Mouse (Mus musculus) midbrain, embryonic 12.5 days (tissue): ENCODE data around the gene Celf1. TPM values are rescaled to one million over a fixed set of nuclear protein-coding genes. Genes with fewer than 3 reads are reported as not detected.

Experiments
- ATAC-seq: fragments of 200-750 bp; cut with Nextera tagmentation; 2 replicates; pipeline ENCODE4 v1.8.0; 2017; ENCODE audit warnings: low read depth, moderate TSS enrichment, moderate library complexity; ENCODE audit not compliant: low FRiP score
- H3K27ac ChIP-seq: fragments of 300-500 bp; sonication (generic); replicated peaks from 2 replicates; pipeline ENCODE4 v1.5.1; 2016; ENCODE audit warnings: mild to moderate bottlenecking
- H3K27me3 ChIP-seq: fragments of 300-500 bp; sonication (generic); 2 replicates; pipeline ENCODE4 v1.6.1; 2016; ENCODE audit warnings: mild to moderate bottlenecking
- H3K36me3 ChIP-seq: fragments of 300-500 bp; sonication (generic); 2 replicates; pipeline ENCODE4 v1.6.1; 2016
- H3K4me1 ChIP-seq: fragments of 300-500 bp; sonication (generic); 2 replicates; pipeline ENCODE4 v1.6.1; 2016
- H3K4me2 ChIP-seq: fragments of 300-500 bp; sonication (generic); replicated peaks from 2 replicates; pipeline ENCODE4 v1.6.1; 2016; ENCODE audit warnings: mild to moderate bottlenecking, moderate library complexity
- H3K4me3 ChIP-seq: fragments of 300-500 bp; sonication (generic); 2 replicates; pipeline ENCODE4 v1.5.1; 2016; ENCODE audit warnings: mild to moderate bottlenecking
- H3K9ac ChIP-seq: fragments of 300-500 bp; sonication (generic); replicated peaks from 2 replicates; pipeline ENCODE4 v1.6.1; 2016; ENCODE audit warnings: mild to moderate bottlenecking, moderate library complexity
- H3K9me3 ChIP-seq: fragments of 300-500 bp; sonication (generic); 2 replicates; pipeline ENCODE4 v1.6.1; 2016; ENCODE audit warnings: mild to moderate bottlenecking
- WGBS: fragments of 180-500 bp; shearing (Covaris S2); methylation state at CpG from one replicate; pipeline ENCODE4 v1.1.7; 2016; 5-methylcytosine and 5-hydroxymethylcytosine counted together
- polyA plus RNA-seq: library from polyadenylated mRNA; unstranded; fragments of >200 nt; fragmentation: Nextera tagmentation; extraction: Ambion mirVana; gene quantifications from 2 replicates; pipeline ENCODE4 v1.2.1, GENCODE M21; 2016

Gene Celf1
- polyA plus RNA-seq, 1 experiment from 2014 or later, result 167 TPM

- Histone ChIP-seq H3K9me3 (no peaks in the 10 kb centered on the region), H3K4me3 (peak within 1 kb of the TSS; percentile 85), H3K27ac (peak within 1 kb of the TSS; percentile 78), H3K27me3 (no peaks in the 10 kb centered on the region), H3K4me1 (peaks cover 16% of the 10 kb centered on the region), H3K9ac (peak within 1 kb of the TSS; percentile 82), H3K4me2 (peak within 1 kb of the TSS; percentile 97), H3K36me3 (peaks cover 41% of the 10 kb centered on the region)
- ATAC-seq, result peak; percentile 99
- under 1% methylated on average over 40 of the region's 40 CpGs for whole genome bisulfite sequencing
Observed at GRCm38 (mm10) chr2:91053934-91054382, 113.8 kb downstream of the Celf1 start, which contains the start of gene Psmc3. TSS of gene Psmc3 (plus strand) at chr2:91054009.

DNA sequence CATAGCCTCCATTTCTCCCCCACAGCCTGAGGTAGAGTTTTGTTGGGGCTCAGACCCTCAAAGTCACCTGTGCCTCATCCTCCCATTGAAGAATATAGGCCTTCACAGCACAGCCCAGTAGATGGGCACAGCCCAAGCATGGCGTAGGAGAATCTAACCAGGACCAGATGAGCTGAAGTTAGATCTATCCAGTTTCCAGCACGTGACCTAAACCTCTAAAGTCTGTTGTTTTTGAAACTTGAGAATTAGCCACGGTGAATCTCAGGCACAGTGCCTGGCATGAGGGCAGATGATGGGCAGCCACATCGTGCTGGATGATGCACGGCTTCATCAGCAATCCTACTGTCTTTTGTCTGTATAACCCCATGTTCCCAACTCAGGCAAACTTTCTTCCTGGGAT lies 118.3 kb downstream of the Celf1 start:
- no peak overlapping the region for H3K27ac ChIP-seq
- H3K9ac ChIP-seq, result no peak overlapping the region
- ATAC-seq, result no peak
- H3K4me2 ChIP-seq, result no peak overlapping the region
- 92% methylated on average over 5 of the region's 5 CpGs for WGBS
- peaks cover 10% of the 10 kb centered on the region for H3K4me1 ChIP-seq
- peaks cover 77% of the 10 kb centered on the region for H3K36me3 ChIP-seq
- no peaks in the 10 kb centered on the region for H3K27me3 ChIP-seq
- H3K4me3 ChIP-seq, result no peak overlapping the region
- H3K9me3 ChIP-seq, result no peaks in the 10 kb centered on the region

- no peak for ATAC-seq
- no peak overlapping the region for H3K4me3 ChIP-seq
- H3K36me3 ChIP-seq, result peaks cover 86% of the 10 kb centered on the region
- no peaks in the 10 kb centered on the region for H3K9me3 ChIP-seq
- peaks cover 10% of the 10 kb centered on the region for H3K4me1 ChIP-seq
- WGBS, result 98% methylated on average over 2 of the region's 2 CpGs
- no peak overlapping the region for H3K27ac ChIP-seq
- no peak overlapping the region for H3K4me2 ChIP-seq
- no peaks in the 10 kb centered on the region for H3K27me3 ChIP-seq
- H3K9ac ChIP-seq, result no peak overlapping the region
Observed at GRCm38 (mm10) chr2:91059376-91059775, 119.2 kb downstream of the Celf1 start.

GRCm38 (mm10) chr2:91060544-91061355 lies 120.6 kb downstream of the Celf1 start:
- 84% methylated on average over 10 of the region's 10 CpGs for WGBS
- Histone ChIP-seq H3K9me3 (no peaks in the 10 kb centered on the region), H3K27ac (no peak overlapping the region), H3K4me3 (no peak overlapping the region), H3K27me3 (no peaks in the 10 kb centered on the region), H3K4me2 (no peak overlapping the region), H3K4me1 (no peaks in the 10 kb centered on the region), H3K36me3 (peaks cover 86% of the 10 kb centered on the region), H3K9ac (no peak overlapping the region)
- peak; percentile 20; the same call in 1 of the 2 replicates for ATAC-seq

DNA sequence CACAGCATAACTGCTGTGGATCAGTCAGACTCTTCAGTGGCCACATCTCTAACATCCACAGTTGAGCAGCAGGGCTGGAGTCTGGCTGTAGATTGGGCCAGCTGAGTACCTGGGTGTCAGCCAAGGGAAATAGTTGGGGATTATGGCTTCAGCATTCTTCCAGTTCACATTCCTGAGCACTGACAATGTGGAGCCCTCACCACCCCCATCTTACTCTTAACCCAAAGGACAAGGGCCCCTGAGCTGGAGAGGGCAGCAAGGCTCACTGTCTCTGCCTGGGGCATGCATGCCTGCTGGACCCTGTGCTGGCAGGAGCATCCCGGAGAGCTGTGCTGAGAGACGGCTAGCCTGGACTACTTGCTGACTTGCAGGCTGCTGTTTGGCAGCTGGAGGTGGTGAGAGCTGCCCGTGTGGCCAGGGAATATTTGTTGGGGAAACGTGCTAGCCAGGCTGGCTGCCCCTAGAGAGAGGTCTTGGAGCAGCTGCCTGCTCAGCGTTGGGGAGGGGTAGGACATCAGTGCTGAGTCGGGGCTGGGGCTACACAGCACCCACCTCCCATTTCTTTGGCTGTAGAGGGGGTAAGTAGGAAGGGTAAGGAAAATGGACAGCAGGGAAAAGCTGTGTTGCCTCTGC lies 121.8 kb downstream of the Celf1 start:
- ATAC-seq, result no peak
- Histone ChIP-seq H3K9me3 (no peaks in the 10 kb centered on the region), H3K4me3 (no peak overlapping the region), H3K4me1 (no peaks in the 10 kb centered on the region), H3K27me3 (no peaks in the 10 kb centered on the region), H3K27ac (no peak overlapping the region), H3K4me2 (no peak overlapping the region), H3K36me3 (peaks cover 79% of the 10 kb centered on the region), H3K9ac (no peak overlapping the region)
- WGBS, result 89% methylated on average over 6 of the region's 6 CpGs

DNA sequence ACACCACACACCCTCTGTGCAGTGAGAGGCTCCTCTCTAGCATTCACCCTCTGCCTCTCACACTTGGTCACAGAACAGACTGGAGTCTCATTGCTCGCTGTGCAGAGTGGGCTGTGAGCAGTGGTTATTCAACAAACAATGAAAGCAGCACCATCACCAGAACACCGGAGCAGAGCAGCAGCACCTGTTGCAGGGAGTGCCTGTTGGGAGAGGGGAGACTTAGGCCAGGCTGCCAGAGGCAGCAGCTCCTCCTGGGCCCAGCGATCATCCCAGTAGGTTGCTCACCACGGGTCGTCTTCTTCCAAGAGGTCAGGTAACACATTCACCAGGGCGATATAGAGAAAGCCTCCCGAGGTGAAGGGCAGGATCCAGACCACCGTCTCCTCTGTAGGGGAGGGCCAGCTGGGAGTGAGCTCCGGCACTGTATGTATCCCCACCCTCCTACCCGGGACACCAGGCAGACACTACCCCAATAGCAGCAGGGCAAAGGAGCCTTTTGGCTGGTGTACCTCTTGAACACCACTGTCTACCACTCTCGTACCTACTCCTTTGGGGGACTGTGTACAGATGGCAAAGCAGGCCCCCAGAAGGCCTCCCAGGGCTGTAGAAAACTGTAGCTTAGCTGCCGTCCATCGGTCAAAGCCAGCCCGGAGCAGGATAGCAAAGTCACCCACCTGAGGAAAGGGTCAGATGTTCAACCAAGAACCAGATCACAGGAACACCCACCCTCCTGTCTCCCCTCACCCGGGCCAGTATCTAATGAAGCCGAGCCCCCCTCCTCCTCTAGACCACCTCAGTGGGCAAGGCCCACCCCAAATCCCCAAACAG lies 122.8 kb downstream of the Celf1 start:
- Histone ChIP-seq H3K4me2 (no peak overlapping the region), H3K4me3 (no peak overlapping the region), H3K9me3 (no peaks in the 10 kb centered on the region), H3K4me1 (no peaks in the 10 kb centered on the region), H3K27me3 (no peaks in the 10 kb centered on the region), H3K36me3 (peaks cover 72% of the 10 kb centered on the region), H3K9ac (no peak overlapping the region), H3K27ac (no peak overlapping the region)
- 92% methylated on average over 16 of the region's 16 CpGs for WGBS
- ATAC-seq, result no peak

- WGBS, result 87% methylated on average over 6 of the region's 6 CpGs
- H3K36me3 ChIP-seq, result peaks cover 60% of the 10 kb centered on the region
- H3K9me3 ChIP-seq, result no peaks in the 10 kb centered on the region
- H3K4me1 ChIP-seq, result peaks cover 10% of the 10 kb centered on the region
- H3K9ac ChIP-seq, result no peak overlapping the region
- no peak overlapping the region for H3K4me2 ChIP-seq
- H3K4me3 ChIP-seq, result no peak overlapping the region
- no peaks in the 10 kb centered on the region for H3K27me3 ChIP-seq
- H3K27ac ChIP-seq, result no peak overlapping the region
- ATAC-seq, result no peak
Observed at GRCm38 (mm10) chr2:91064211-91064610, 124.0 kb downstream of the Celf1 start.

- no peaks in the 10 kb centered on the region for H3K9me3 ChIP-seq
- H3K27me3 ChIP-seq, result no peaks in the 10 kb centered on the region
- no peak overlapping the region for H3K9ac ChIP-seq
- H3K4me1 ChIP-seq, result peaks cover 15% of the 10 kb centered on the region
- H3K27ac ChIP-seq, result no peak overlapping the region
- no peak overlapping the region for H3K4me3 ChIP-seq
- H3K4me2 ChIP-seq, result no peak overlapping the region
- H3K36me3 ChIP-seq, result peaks cover 51% of the 10 kb centered on the region
- no peak for ATAC-seq
- WGBS, result 43% methylated on average over 3 of the region's 3 CpGs
Observed at GRCm38 (mm10) chr2:91065544-91065943, 125.4 kb downstream of the Celf1 start.

DNA sequence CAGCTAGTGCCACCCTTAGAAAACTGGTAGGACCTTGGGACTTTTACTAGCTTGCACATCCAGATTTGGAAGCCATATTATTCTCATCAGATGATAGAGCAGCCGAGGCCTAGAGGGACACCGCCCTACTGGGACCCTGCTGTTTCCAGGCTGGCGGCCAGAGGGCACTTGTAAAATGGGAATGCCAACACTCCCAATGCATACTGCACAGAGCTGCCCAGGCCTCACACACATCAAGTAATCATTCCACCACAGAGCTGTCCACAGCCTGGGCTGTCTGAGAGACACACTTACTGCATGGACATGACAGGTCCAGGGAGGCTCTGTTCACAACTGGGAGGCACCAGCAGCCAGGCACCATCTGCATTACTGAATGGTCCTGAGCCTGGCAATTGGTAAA lies 126.3 kb downstream of the Celf1 start:
- ATAC-seq, result no peak
- Histone ChIP-seq H3K4me3 (no peak overlapping the region), H3K36me3 (peaks cover 43% of the 10 kb centered on the region), H3K4me2 (no peak overlapping the region), H3K9ac (no peak overlapping the region), H3K27ac (no peak overlapping the region), H3K27me3 (no peaks in the 10 kb centered on the region), H3K9me3 (no peaks in the 10 kb centered on the region), H3K4me1 (peaks cover 22% of the 10 kb centered on the region)
- 83% methylated on average over 3 of the region's 3 CpGs for WGBS

DNA sequence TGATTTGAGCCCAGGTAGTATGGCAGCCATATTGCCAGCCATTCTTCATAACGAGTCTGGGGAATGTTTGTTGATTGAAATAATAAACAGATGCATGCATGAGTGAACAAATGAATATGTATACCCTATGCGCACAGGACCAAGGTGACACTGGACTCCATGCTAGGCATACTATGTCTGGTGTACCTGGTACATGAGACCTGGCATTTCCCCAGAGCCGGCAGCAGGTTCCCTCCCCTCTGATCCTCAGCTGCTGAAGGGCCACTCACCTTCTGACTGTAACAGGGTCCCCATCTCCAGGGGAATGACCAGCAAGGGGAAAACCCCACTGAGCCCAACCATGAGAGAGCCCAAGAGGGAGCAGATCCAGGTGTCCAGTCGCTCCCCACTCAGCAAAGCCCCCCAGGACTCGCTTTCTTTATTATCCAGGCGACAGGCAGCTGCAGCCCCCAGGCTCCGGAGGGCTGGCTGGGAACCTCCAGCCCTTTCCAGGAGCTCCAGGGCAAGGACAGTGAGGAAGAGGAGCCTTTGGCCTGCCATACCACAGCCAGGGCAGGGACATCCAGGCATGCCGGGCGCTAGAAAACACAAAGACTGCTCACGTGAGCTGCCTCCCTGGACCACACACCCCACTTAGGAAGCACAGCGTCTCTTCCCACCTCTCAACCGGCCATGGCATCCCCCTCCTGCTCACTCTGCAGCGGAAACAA lies 128.1 kb downstream of the Celf1 start:
- H3K27me3 ChIP-seq, result no peaks in the 10 kb centered on the region
- H3K9me3 ChIP-seq, result no peaks in the 10 kb centered on the region
- no peak overlapping the region for H3K9ac ChIP-seq
- H3K4me1 ChIP-seq, result peaks cover 22% of the 10 kb centered on the region
- H3K4me2 ChIP-seq, result peak overlapping the region; percentile 82
- H3K27ac ChIP-seq, result no peak overlapping the region
- H3K36me3 ChIP-seq, result peaks cover 24% of the 10 kb centered on the region
- ATAC-seq, result no peak
- WGBS, result 59% methylated on average over 13 of the region's 13 CpGs
- H3K4me3 ChIP-seq, result no peak overlapping the region

- Histone ChIP-seq H3K4me3 (peak overlapping the region; percentile 75), H3K4me2 (peak overlapping the region; percentile 82), H3K9ac (no peak overlapping the region), H3K9me3 (no peaks in the 10 kb centered on the region), H3K4me1 (peaks cover 22% of the 10 kb centered on the region), H3K36me3 (peaks cover 19% of the 10 kb centered on the region), H3K27me3 (no peaks in the 10 kb centered on the region), H3K27ac (no peak overlapping the region)
- ATAC-seq, result no peak
- WGBS, result 50% methylated on average over 6 of the region's 6 CpGs
Observed at GRCm38 (mm10) chr2:91068872-91069165, 128.6 kb downstream of the Celf1 start.
